Mouse (Mus musculus) spleen, postnatal 10 days (tissue): ENCODE data around the gene Pou1f1.

Source experiments
- DNase-seq, 2 experiments: peaks; one replicate each; pipeline ENCODE4 v3.0.0; 2021 to 2022; ENCODE audit warnings: low spot score in 2 of 2

Pou1f1 gene

GRCm38 (mm10) chr16:65520211-65520610 is at the start of gene Pou1f1:
Gene Pou1f1 (plus strand): TSS chr16:65520511.
- no peak for DNase-seq

DNA sequence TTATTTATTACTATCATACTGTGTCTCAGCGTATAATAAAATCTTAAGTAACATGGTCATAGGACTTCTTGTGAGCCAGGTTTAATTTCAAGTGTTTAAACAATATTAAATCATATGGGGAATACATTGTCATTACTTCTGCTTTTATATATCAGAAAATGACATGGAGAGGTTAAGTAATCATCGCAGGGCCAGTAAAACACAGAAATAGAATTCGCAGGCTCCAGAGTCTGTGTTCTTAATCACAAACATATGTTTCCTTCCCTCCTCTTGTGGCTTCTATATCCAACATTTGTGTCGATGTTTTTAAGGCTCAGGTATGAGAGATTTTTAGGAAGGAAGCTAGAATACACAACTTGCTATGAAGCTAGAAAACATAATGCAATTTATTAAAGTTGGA is 49.7 kb upstream of the Pou1f1 start:
- DNase-seq: no peak

DNA sequence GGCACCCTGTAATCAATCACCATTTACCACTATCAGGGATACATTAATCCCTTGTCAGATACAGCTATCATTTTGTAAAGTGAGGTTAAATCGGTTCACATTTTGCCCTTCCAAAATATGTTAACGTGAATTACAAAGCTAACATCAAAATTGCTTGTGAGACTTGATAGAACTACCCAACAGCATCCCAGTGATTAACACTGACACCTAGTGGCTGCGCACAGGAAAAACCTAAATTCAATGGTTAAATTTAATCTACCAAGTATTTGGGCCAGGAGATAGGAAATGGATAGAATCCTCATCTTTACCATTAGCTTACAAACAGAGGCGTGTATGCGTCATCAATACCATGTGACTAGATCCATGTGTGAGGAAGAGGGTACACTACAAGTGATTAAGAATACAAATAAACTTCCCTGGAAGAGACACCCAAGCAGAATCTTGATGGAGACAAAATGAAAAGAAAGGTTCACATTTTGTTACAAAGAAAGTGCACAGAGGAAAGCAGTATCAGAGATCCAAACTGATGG is 47.8 kb upstream of the Pou1f1 start:
- DNase-seq: no peak

DNA sequence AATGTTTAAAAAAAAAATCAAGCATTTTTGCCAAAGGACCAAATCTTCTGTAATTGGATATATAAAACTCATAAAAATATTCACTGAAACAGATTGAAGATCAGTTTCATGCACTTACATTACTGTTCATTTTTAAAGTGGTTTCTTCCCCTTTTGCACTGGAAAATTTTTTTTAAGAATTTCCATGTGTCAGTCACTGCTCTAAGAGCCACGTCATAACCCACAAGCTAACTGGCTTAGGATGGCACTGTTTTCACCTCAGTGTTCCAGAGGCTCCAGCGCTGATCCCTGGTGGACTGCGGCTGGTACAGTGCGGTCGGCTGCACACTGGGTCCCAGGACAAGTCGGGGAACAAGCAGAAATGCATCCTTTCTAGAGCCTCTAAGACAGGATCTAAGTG is 34.6 kb upstream of the Pou1f1 start:
- DNase-seq: no peak

DNA sequence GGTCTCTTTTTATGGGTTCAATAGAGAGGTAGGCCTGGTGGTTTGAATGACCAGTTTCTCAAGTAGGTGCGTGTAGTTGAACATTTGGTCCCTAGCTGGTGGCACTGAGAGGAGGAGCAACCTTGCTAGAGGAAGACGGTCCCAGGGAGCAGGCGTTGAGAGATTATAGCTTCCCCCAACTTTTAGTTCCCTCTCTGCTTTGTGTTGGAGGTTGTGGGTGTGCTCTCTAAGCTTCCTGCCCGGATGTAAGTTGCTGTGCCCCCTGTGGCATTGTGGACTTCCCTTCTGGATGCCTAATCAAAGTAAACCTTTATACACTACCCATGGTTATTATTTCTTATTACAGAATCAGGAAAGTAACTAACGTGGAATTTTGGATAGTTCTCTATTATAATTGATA is 24.3 kb upstream of the Pou1f1 start:
- no peak for DNase-seq

DNA sequence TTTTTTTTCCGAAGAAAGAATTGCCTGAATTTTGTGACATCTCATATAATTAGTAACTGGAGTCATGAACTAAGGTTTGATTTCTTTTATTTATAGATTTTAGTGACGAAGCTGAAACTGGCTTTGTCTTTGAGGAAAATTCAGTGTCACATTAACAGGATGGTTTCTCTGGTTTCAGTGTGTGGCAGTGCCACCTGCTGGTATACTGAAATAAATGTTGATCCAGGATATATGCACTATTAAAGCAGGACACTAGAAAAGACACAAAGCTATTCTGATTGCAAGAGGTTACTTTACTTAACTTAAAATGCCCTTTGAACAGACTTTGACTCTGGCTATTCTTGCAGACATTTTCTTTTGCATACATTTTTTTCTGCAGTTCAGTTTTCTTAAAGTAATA is 23.3 kb upstream of the Pou1f1 start:
- DNase-seq: peak in 1 of 2 experiments; percentile 22

- DNase-seq: no peak
Observed at GRCm38 (mm10) chr16:65514223-65514622, 6.1 kb upstream of the Pou1f1 start.

DNA sequence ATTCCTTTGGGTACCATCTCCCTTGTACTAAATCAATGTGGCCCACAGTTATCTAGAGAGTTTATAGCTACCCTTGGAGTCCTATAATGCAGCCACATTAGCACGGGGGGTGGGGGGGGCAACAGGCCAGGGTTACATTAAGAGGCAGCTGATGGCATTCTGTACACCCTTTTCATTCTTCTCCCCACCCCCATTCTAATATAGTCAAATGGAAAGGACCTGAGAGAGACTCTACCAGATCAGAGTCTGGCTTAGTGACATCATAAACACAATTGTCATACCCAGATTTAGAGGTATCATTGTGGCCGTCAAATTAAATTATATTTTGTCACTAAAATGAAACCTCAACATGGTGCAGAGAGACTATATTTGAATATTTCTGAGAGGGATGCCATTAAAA is 5.7 kb downstream of the Pou1f1 start:
- no peak for DNase-seq

DNA sequence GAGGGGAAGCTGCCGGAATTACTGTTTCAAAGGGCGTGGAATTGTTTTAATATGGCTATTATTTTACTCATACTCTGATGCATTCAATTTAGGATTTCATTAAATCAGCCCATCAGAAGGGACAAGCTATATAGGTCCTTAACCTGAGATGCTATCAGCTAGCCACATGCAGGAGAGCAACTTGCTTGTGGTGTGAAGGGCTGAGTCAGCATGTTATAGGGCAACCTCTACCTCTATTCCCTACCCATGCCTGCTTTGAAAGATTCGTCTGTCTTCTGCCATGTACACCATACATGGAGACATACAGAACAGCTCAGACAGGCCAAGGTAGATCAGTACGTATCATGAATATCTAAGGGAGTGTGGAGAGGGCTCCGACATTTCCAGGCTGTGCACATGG is 6.4 kb downstream of the Pou1f1 start:
- DNase-seq: no peak

DNA sequence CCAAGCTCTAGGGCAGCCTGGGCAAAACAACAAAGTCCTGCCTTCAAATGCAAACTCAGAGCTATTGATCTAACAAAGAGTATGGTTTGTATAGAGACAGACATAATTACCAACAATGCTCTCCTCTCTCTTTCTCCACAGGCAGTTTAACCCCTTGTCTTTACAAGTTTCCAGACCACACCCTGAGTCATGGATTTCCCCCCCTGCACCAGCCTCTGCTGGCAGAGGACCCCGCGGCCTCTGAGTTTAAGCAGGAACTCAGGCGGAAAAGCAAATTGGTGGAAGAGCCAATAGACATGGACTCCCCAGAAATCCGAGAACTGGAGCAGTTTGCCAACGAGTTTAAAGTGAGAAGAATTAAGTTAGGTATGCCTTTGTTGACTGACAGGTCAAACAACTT is 9.3 kb downstream of the Pou1f1 start:
- no peak for DNase-seq

DNA sequence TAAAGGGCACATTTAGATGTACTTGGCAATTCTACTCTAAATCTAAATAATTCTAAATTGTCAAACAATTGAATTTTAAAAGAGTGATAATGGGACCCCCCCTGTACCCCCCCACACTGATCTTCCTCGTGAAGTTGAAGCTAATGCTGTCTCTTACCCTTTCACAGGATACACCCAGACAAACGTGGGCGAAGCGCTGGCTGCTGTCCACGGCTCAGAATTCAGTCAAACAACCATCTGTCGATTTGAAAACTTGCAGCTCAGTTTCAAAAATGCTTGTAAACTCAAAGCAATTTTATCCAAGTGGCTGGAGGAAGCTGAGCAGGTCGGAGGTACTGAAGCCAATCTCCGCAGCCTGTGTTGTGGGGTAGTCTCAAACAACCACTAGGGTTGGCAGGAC is 11.4 kb downstream of the Pou1f1 start:
- DNase-seq: no peak

DNA sequence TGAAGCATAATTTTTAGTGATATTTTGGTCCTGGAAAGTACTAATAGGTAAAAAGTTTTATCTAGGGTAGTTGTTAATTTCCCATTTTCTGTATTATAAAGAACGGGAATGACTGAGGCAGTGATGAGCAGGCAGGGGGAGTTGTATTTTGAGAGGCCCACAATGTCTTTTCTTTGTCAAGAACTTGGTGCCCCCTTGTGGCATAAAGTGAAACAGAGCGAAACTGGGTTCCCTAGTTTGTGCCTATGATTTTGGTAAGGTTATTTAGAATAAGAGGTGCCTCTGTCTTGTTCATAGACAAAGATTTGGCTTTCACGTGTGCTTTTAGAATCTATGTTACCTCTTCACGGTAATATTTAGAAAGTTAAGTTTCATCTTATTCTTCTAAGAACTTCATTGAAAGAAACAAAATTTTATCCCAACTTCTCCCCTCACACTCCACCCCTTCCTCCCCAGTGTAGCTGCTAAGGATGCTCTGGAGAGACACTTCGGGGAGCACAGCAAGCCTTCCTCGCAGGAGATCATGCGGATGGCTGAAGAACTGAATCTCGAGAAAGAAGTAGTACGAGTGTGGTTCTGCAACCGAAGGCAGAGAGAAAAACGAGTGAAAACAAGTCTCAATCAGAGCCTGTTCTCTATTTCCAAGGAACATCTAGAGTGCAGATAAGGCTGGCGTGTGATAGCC is 13.1 kb downstream of the Pou1f1 start:
- peak in 1 of 2 experiments; percentile 36 for DNase-seq

- no peak for DNase-seq
Observed at GRCm38 (mm10) chr16:65543676-65544293, 23.5 kb downstream of the Pou1f1 start.

- DNase-seq: no peak
Observed at GRCm38 (mm10) chr16:65548960-65549359, 28.6 kb downstream of the Pou1f1 start.

DNA sequence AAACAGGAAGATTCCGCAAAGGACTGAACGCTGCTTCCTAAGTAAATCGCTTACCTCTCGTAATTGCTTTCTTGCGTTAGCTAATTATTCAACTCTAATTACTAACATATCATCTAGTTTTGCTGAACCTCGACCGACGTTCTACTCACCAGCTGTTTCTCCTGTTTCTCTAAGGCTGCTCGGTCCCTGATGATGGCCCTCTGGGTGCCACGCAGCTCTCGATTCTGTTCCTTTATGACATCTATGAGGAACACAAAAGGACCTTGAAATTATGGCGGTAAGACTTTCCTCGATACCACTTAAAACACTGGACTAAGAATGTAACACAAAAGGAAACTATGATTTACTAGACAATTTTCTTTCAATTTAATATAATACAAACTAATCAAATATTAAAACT is 30.5 kb downstream of the Pou1f1 start:
- no peak for DNase-seq

DNA sequence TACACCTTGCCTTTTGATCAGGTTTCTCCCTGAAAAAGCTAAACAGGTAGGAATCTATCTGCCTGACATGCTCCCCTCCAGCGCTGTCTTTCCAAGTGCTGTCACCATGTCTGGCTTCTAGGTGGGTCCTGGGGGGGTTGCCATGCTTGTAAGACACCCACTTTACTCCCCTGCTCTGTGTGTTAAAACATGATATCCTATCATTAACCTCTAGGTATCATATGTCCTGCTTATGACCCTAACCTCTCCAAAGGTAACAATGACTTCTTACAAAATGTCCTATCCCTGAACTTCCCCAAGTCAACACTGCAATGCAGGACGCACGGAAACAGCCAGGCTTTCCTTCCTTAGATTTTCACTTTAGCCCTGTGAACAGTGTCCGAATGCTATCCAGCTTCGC is 34.0 kb downstream of the Pou1f1 start:
- DNase-seq: no peak

- DNase-seq: no peak
Observed at GRCm38 (mm10) chr16:65557369-65557768, 37.1 kb downstream of the Pou1f1 start.

DNA sequence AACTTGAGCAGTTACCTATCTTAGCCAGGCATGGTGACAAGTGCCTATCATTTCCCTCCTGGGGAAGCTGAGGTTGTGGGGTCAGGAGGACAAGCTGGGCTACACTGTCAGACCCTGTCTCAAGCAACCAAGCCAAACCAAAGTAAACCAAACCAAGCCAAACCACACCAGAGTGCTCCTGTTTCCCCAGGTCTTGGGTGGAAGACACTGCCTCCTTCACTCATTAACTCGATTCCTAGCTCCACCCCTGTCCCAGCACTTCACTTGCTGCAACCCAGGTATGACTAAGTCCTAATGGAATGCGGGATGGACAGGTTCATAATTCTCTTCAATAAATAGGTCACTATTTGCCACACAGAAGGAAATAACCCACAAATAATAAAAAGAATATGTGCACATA is 39.3 kb downstream of the Pou1f1 start:
- no peak for DNase-seq

GRCm38 (mm10) chr16:65560996-65561962 is 41.0 kb downstream of the Pou1f1 start:
- peak in 1 of 2 experiments; percentile 7 for DNase-seq

GRCm38 (mm10) chr16:65561963-65562863 is 41.9 kb downstream of the Pou1f1 start, which contains the start of gene Chmp2b:
Gene Chmp2b (minus strand): TSS chr16:65562726.
- peak; percentile 58 to 83 for DNase-seq

DNA sequence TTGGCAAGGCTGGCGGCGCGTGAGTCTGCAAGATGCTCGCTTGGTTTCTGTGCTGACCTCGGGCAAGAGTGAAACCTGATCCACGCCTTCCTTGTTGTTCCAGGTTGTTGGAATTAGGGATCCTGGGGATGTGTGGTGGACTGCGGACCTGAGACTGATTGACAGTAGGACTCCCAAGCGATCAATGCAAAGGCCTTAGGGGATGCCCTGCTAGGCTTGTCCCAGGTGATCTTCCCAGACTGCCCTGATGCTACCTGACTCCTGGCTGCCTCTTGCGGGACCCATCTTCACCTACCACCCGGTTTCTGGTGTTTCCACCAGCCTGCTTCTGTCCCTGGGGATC is 42.5 kb downstream of the Pou1f1 start:
- no peak for DNase-seq
